Mouse (Mus musculus): ENCODE data around the gene 9230112D13Rik. TPM values are rescaled to one million over a fixed set of nuclear protein-coding genes. Genes with fewer than 3 reads are reported as not detected.

9230112D13Rik gene
- total RNA-seq, 1 experiment from 2014 or later, result not detected

- no peak for DNase-seq
Observed at GRCm38 (mm10) chr14:34497346-34497745, 25.3 kb downstream of the 9230112D13Rik start.

- no peak for DNase-seq
Observed at GRCm38 (mm10) chr14:34493682-34494081, 28.9 kb downstream of the 9230112D13Rik start.

GRCm38 (mm10) chr14:34492688-34493087 is 29.9 kb downstream of the 9230112D13Rik start:
- DNase-seq, result no peak

GRCm38 (mm10) chr14:34490965-34491364 is 31.6 kb downstream of the 9230112D13Rik start:
- DNase-seq, result no peak

- DNase-seq, result no peak
Observed at GRCm38 (mm10) chr14:34489928-34490327, 32.7 kb downstream of the 9230112D13Rik start.

GRCm38 (mm10) chr14:34486169-34486568 is 36.4 kb downstream of the 9230112D13Rik start:
- DNase-seq, result no peak

- DNase-seq, result no peak
Observed at GRCm38 (mm10) chr14:34483469-34484341, 38.9 kb downstream of the 9230112D13Rik start.

- peak; percentile 5 for DNase-seq
Observed at GRCm38 (mm10) chr14:34471591-34471990, 51.0 kb downstream of the 9230112D13Rik start.

GRCm38 (mm10) chr14:34466291-34466690 is 56.3 kb downstream of the 9230112D13Rik start:
- DNase-seq, result no peak

Other genes starting within 250 kb of the 9230112D13Rik start
- 13.5 and 16.4 TPM in 2 replicates for gene Shld2, start 212.3 kb downstream of the 9230112D13Rik start, total RNA-seq (2021)
- 148 and 181 TPM in 2 replicates for gene Glud1, start 212.1 kb downstream of the 9230112D13Rik start, total RNA-seq (2021)
- not detected in 2 replicates for gene Fam25c, start 167.4 kb downstream of the 9230112D13Rik start, total RNA-seq (2021)
- 7.4 and 9.7 TPM in 2 replicates for gene Sncg, start 148.0 kb downstream of the 9230112D13Rik start, total RNA-seq (2021)
- gene Mmrn2, start 147.3 kb downstream of the 9230112D13Rik start, total RNA-seq (2021), result 26.1 and 31.2 TPM in 2 replicates
- gene Bmpr1a, start 19.5 kb downstream of the 9230112D13Rik start, total RNA-seq (2021), result 64.7 and 73.0 TPM in 2 replicates
- gene Ldb3, start 65.9 kb upstream of the 9230112D13Rik start, total RNA-seq (2021), result 0.73 and 1.4 TPM in 2 replicates
- gene Opn4, start 77.3 kb upstream of the 9230112D13Rik start, total RNA-seq (2021), result not detected in 2 replicates
- gene Wapl, start 151.1 kb upstream of the 9230112D13Rik start, total RNA-seq (2021), result 90.8 and 92.9 TPM in 2 replicates

All from adrenal gland, postnatal 25 days (tissue).